Mouse (Mus musculus): ENCODE measurements around the gene Arhgap44.

Gene Arhgap44

DNA sequence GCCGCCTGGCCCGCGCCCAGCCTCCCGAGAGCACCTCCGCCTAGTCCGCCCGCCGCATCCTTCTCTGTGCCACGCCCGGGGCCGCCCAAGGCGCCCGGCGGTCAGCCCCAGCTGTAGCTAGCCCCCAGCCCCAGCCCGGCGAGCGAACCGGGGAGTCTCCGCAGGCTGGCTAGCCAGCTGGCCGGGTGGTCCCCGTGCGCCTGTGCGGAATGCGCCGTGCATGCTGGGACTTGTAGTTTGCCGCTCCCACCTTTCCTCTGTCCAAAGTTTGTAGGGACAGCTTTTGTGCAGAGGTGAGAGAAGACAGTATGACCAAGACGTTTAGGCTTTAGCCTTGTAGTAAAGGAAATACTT lies at the start of gene Arhgap44:
Gene Arhgap44, minus strand, starts transcription at position 195 of the 354 bp plus-strand sequence.
- peak; percentile 87 for ATAC-seq (ENCODE audit: low TSS enrichment)

DNA sequence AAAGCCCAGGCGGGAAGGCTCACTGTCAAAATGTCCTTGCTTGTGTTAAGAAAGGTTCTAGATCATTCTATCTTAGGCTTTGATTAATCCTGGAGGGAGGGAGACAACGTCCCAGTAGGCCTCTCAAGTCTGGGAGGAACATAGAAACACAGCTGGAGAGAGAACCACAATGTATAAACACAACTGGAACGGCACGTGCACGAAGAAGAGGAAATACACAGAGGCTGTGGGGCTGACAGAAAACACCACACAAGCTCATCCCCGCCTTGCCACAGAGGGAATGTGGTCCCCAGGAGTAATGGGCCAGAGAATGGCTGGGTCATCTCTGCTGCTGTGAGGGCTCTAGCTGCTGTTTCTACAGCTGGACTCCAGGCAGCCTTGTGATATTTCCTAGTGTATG lies 48.9 kb upstream of the Arhgap44 start:
- no peak for ATAC-seq (ENCODE audit: low TSS enrichment)

DNA sequence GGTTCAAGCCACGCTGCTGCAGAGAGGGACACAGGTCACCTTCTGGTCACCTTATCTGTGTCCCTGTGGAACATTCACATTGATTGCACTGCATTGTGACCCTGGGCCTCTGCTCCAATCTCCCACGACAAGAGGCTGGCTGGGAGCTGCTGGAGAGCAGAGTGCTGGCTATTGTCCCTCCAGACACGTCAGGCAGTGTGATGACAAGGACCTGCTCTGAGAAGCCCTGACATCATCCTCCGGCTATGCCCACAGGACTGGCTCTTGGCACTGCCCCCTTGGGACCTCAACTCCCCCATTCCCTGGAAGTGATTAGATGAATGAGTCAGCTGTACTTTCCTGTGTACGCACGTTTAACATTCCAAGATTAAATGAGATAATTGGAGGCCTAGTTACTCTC lies 46.7 kb upstream of the Arhgap44 start:
- no peak for ATAC-seq (ENCODE audit: low TSS enrichment)

DNA sequence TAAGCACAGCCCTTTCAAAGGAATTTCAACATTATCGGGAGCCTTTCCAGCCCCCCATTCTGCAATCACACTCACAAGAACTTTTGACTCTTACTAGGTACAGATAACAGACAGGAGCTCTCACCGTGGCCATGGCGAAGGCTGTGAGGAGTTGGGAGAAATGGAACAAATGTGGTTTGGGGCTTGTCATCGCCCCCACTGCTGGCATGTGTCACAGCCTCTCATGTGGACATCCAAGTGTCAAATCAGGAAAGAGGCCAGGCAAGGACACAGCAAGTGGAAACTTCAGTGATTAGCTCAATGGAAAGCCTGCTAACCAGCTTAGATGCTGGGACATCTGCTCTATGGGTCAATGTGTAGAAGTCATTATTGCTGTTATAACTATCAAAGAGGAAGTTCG lies 42.5 kb upstream of the Arhgap44 start:
- ATAC-seq (ENCODE audit: low TSS enrichment) = no peak

DNA sequence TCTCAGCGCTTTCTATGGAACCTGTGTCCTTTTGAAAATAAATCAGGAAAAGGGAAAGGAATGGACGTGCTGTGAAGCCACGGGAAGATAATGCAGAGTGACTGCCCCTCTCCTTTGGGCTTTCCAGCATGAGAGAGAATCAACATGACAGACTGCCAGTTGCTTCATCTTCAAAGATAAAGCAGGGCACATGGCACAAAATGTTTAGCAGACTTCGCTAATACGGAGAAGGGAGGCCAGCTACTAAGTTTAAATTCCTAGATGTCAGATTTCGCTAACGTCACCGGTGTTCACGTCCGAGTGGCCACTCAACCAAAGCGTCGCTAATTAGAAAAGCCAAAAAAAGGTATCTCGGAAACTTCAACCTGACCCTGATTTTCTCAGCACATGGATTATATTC lies 41.9 kb upstream of the Arhgap44 start:
- ATAC-seq (ENCODE audit: low TSS enrichment) = no peak

DNA sequence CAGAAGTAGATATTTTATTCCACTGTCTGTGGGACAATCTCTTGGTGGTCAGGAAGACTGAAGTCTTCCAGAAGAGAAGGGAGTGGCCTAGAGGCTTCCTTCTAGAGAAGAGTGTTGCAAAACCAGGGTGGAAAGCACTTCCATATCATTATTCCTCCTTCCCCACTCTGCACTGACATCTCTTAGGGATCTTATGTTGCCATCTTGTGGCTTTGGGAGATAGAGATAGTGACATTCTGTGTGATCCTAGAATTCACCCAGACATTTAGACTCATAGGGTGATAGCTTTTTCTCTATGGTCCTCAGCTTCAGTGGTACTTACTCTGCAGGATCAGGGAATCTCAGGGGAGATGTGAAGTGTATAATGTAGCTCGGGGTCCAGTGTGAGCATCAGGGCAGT lies 40.3 kb upstream of the Arhgap44 start:
- peak; percentile 57 for ATAC-seq (ENCODE audit: low TSS enrichment)

DNA sequence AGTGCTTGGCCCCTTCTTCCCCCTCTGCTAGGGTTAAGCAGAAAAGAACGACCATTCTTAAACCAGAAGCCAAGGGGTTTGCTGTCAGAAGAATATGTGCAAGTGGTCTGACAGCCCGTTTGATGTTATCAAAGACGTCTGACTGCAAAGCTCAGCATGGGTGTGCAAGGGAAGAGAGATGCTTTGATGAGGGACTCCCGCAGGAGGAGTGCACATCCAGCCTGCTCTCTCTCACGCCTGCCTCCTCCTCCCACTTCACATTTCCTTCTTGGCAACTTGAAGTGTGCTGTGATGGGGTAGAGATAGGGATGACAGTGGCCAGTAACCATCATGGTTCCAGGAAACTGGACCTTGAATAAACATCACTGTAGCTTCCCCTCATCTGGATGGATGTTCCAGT lies 39.5 kb upstream of the Arhgap44 start:
- no peak for ATAC-seq (ENCODE audit: low TSS enrichment)

DNA sequence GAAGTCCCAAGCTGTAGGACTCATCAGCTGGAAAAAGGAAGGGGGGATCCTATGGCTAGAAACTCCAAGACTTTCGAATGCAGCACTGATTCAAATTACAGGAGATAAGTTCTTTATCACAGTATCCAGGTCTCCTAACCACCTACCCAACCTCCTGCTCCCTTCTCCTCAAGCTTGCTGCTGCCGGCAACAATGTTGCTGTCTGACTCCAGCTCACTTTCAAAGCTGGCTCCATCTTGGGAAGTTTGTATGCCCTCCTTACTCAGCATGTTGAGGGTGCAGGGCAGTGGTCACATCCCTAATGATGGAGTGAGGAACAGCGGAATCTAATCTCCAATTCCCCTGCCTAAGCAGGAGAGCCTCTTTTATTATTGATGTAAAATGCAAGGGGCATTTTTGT lies 35.3 kb upstream of the Arhgap44 start:
- ATAC-seq (ENCODE audit: low TSS enrichment) = no peak

DNA sequence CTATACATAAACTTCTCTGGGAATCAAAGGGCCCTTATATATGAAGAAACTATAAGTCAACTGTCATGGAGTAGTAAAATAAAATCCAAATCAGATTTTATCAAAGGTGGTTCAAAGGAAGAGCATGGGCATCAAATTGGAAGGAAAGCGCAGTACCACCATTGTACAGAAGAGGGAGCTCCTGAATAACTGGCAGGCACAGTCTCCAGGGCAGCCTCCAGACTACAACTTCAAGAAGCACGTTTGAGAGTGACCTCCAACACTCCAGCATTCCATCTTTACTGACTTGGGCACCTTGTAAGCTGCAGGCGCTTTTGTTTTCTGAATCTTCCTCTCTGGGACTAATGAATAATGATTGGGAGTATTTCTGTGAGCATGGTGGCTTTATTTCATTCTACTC lies 34.5 kb upstream of the Arhgap44 start:
- peak; percentile 81 for ATAC-seq (ENCODE audit: low TSS enrichment)

DNA sequence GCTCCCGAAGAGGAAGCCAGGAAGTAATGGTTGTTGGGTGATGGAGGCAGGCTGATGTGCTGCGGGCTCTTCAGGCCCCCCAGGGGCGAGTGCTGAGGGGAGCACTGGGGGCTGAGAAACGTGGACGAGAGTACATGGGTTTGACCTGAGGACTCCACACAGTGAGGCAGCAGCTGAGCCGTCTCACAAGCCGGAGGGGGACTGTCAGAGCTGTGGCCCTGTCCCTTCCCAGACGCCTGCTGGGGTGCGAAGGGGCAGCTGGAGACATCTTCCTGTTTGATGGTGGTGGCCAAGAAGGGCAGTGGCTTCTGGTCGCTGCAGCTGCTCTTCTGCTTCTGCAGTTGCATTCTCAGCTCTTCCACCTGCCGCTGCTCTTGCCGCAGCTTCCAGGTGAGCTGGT lies 24.2 kb upstream of the Arhgap44 start:
- no peak for ATAC-seq (ENCODE audit: low TSS enrichment)

DNA sequence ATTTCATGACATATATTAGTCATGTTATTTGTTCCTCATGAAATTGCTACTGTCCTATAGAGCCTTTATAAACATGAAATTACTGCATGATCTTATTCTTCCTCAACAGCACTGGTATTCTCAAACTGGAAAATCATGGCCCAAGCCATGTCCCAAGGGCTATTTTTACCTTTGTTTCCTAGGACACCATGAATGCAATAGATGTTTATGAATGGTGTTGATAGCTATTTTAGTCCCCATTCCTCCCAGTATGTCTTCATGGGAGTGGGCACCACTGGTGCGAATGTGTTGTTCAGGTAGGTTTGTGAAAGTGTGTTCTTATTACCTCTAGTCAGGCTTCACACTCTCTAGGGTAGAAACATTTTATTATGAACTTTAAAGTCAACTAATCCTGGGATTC lies 22.4 kb upstream of the Arhgap44 start:
- ATAC-seq (ENCODE audit: low TSS enrichment) = no peak

DNA sequence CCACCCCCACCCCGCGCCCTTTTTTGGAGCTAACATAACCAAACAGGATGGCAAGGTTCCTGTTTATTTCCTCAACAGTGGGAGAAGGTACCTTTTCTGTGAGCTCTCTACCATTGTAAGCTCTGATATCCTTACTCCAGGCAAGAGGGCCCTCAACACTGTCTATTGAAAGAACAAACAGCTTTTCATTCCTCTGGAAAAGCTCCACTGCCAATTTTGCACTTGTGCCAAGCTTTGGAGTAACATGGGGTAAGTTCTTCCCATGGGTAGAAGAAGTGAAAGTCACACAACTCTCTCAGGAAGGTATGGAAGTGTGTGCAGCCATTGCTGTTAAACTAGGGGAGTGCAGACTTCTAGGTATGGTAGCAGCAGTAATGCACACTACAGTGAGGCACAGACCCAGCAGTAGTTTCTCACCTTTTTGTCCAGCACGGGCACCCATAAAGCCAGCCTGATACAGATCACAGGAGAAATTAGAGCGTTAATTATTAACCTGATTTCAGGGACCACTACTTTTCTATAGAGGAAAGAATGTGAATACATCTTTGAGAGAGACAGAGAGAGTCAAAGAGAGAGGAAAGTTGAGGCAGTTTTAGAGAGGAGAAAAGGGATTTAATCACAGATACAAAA lies 7.5 kb upstream of the Arhgap44 start:
- ATAC-seq (ENCODE audit: low TSS enrichment) = no peak

DNA sequence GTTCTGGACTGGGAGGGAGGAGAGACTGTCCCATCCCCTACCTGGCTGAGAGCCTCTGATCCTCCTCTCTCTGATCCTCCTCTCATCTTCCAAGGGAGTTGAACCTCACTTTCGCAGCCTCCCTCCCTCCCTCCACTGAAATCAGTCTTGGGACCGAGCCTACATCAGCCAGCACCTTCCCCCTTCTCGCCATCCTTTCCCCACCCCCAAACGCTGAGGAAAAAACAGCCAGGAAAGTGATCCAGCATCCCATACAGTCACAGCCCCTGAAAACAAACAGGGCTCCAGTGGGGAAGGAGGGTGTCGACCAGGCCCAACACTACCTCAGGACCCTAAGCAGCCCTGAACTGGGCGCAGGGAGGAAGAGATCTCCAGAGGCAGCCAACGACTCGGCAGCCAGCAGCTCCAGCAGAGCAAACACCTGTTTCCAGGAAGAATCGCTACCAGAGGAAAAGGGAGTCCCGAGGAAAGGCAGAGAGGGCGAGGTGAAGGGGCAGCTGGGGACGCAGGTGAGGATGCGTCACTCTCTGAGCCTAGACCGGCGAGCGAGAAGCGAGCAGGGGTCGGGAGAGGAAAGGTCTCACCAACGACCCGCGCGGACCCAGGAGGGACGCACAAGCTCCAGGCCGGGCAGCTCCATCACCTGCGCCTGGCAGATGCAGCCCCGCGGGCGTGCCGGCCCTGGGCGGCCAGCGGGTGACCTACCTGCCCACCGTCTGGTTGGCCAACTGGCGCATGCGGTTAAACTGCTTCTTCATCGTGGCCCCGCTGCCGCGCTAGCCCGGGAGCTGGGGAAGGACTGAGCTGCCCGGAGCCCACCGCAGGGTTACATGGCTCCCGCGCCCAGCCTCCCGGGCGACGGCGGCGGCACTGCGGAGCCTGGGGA lies 637 bp downstream of the Arhgap44 start:
- peak; percentile 59 for ATAC-seq (ENCODE audit: low TSS enrichment)

DNA sequence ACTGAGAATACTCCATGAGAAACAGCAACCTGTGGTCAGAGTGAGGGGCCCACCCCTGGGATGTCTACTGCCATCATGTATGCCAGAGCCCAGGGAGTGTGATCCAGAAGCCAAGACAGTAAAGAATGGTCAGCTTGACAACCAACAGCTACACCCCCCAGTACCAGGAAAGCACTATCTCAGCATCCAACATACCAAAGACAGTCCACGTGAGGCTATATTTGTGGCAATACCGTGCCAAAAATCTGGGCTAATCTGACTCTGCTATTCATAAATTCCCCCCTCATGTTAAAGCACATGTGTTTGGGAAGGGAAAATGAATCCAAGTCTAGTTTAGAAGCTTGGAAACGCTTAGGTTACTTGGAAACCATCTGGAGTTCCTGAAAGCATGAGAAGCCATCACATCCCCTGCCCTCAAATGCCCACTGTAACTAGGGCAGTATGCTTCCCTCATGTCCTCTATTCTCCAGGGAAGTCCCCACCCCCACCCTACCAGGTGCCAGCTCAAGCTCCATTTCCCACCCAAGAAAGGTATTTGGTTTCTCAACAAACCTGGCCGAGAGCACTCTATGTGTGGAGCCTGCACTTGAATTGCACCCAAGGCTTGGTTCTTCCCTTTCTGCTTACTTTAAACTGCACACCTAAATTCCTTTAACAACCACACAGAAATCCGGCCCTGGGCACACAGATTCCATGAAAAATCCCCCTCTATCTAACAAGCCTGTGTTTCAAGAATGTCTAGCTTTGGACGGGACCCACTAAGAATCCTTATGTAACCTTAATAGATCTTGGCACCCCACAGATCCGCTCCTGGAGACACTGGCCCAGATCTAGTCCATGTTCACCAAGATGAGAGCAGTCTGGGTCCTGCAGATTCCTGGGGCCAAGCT lies 1.5 kb downstream of the Arhgap44 start:
- ATAC-seq (ENCODE audit: low TSS enrichment) = peak; percentile 28

DNA sequence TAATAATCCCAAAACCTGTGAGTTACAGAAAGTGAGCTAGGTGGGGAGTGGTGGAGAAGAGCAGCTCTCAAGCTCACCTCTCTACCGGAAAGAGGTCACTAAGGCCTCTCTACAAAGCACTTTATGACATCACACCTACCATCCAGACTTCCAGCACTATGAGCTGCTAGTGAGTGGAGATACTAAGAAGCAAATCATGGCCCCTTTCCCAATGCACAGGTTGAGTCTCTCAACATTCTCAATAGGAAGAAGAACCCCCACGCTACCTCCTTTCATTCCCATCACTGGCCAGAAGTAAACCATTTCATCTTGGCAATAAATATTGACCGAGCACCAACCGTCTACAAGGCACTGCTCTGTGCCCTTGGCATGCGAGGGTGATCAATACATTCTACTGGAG lies 3.0 kb downstream of the Arhgap44 start, which contains the start of gene 1700086D15Rik:
Gene 1700086D15Rik, minus strand, starts transcription at position 101 of the 400 bp plus-strand sequence.
- no peak for ATAC-seq (ENCODE audit: low TSS enrichment)

DNA sequence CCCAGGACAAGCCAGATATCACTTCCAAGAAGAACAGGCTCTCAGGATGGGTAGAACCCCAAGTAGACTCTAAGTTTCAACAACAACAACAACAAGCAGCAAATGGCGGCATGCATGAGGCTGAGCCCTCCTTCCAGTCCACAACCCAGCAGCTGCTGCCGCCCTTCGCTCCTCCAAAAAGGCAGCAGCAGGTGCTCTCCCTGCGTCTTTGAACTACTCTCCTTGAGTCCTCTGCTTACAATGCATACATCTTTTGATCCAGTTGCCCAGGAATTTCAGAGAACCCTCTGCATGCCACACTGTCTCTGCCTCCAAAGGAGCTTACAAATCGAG lies 4.1 kb downstream of the Arhgap44 start:
- ATAC-seq (ENCODE audit: low TSS enrichment) = no peak

DNA sequence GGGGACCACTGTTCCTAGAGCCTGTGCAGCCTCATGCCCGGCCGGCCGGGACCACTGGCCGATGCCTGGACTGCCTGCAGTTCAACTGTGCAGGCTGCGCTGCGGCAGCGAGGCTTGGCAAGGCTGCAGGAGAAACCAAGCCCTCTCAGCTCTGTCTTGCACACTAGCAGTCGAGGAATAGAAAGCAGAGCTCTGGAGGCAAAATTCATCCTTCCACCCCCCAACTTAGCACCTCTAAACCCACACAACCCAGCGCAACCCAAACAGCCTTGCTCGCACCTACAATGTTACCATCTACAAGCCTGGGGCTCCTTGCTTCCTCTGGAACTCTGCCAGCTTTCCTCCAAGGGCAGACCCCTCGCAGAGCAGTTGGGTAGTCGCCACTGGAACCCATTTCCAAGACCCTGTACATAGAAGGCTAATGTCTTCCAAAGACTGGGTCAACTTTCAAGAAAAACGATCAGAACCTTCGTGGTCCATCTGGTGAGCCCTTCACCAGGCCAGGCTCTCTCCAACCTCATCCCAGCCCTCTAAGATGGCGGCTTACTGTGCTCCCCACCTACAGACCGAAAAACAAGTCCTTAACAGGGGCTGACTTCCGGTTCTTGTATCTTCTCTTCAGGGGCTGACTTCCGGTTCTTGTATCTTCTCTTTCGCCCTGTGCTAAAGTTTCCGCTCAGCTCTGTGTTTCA lies 4.6 kb downstream of the Arhgap44 start:
- peak; percentile 71 for ATAC-seq (ENCODE audit: low TSS enrichment)

DNA sequence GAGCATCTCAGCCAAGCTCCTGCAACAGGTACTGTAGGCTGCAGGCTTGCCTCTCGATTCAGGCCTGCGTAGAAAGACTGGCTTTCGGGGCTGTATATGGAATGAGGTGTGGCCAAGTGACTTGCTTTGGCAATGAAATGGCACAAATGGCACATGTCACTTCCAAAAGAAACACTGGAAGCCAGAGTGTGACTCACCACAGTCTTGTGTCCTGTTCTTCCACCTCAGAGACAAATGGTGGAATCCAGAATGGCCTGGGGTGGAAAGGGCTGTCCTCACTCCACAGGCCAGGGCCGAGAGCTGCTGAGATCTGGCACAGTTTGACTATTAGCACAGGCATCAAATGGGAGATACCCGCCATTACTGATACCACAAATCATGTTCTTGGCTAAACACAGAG lies 9.8 kb downstream of the Arhgap44 start:
- no peak for ATAC-seq (ENCODE audit: low TSS enrichment)

DNA sequence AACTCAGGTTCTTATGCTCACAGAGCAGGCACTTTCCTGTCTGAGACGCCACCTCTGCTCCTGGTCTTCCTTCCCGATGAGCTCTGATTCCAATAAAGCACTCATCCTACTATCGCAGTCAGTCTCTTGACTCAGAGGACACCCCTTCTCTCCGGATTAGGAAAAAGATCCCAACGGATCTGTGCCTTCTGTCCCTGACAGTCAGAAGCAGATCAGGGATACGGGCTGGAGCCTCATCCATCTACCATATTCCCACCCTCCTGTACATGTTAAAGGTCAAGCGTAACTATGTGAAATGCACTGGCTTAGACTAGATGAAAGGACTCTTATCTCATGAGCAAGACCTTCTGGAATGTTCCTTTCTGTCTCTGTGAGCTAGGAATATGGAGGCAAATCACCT lies 14.3 kb downstream of the Arhgap44 start:
- no peak for ATAC-seq (ENCODE audit: low TSS enrichment)

DNA sequence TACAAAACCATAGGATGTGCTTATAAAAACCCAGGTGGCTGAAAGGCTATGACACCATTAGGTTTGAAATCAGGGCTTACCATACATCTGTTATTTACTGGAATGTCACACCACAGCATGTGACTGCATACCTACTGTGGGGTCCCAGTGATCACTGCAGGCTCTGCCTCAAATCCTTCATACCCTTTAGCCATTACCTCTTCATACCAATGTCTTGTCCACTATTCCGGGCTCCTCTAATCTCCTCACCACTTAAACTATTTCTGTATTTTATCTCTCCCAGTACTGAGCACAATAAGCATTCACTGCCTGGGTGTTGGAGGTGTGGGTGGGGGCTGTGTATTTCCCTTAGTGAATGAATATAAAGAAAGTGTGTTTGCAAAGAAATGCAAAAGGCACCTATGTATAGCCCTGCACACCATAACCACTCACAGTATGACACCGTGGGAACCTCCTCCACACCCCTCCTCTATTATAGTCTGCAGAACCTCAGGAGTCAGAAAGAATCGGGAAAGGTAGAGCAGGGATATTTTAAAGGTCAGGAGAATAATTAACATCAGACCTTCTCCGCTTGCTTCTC lies 19.8 kb downstream of the Arhgap44 start:
- peak; percentile 65 for ATAC-seq (ENCODE audit: low TSS enrichment)

DNA sequence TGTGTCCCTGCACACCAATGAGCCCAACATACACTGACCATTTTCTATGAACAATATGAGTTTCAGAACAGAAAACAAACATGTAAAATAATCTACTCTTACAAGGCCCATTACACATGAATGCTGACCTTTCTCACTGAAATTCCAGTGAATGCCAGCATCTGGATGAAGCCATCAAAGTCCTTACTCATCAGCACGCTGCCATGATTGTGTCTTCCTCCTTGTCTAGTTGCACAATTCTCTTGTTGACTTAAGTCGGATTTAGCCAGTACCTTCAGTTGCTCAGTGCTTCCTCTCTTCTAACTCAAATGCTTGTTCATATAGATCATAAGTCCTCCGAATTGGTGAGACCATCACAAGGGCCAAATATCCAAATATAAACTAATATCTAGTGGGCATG lies 23.7 kb downstream of the Arhgap44 start:
- no peak for ATAC-seq (ENCODE audit: low TSS enrichment)
